Mouse (Mus musculus) frontal cortex, postnatal 10 days (tissue): ENCODE results near the gene Zscan22.
A peak's percentile ranks its signal among the peaks of the same experiment; 100 is the strongest.
"Not testable (repeated sequence)": the region's sequence is repeated elsewhere in the genome, so short reads cannot be mapped to it uniquely, and the experiment has no call there.

Source experiments
- DNase-seq, 2 experiments: peaks; one replicate each; pipeline ENCODE4 v3.0.0; 2022; ENCODE audit warnings: low spot score in 2 of 2, mixed read lengths in 1 of 2

Zscan22 gene

DNA sequence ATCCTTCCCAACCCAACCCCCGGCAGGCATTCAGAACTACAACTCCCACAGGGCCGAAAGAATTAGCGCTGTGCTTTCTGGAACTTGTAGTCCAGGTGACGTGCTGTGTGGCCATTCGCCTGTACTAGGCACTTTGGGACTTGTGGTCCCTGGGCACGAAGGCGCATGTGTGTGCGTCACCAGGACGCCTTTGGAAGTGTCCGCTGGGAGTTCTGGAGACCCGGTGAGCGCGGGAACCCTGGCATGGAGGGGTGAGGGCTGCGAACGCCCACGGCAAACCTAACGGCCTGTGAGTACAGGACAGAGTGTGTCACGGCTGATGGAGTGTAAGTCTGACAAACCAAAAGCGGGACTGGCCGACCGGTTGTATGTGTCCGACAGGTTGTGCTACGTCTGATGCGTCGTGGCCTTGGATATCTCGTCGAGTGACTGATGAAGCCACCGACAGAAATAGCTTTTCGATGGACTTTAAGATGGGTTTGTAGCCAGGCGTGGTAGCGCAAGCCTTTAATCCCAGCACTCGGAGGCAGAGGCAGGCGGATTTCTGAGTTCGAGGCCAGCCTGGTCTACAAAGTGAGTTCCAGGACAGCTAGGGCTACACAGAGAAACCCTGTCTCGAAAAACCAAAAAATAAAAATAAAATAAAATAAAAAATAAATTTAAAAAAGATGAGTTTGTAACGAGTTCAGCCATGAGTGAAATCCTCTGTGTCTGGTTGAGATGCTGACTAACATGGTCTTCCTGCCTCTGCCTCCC, at the start of gene Zscan22:
Gene Zscan22, plus strand, starts transcription at position 161 of the 756 bp plus-strand sequence.
- peak; percentile 93 to 94 for DNase-seq

DNA sequence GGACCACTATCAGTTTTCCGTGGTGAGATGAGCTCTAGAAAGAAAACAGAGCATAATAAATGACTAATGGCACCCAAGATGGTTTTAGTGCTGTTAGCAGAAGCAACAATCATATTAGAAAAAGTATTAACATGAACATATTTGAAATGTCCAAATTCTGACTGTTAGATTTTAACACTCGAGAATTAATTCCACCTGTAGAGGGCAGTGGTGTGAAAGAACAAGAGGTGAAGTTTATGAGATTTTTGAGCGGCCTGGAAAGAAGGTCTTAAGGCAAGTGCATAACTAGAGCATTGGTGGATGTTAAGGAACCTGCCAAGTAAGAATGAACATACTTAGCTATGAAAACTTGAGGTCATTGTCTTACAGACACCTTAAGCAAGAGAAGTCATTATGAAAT, 23.3 kb upstream of the Zscan22 start:
- no peak for DNase-seq

DNA sequence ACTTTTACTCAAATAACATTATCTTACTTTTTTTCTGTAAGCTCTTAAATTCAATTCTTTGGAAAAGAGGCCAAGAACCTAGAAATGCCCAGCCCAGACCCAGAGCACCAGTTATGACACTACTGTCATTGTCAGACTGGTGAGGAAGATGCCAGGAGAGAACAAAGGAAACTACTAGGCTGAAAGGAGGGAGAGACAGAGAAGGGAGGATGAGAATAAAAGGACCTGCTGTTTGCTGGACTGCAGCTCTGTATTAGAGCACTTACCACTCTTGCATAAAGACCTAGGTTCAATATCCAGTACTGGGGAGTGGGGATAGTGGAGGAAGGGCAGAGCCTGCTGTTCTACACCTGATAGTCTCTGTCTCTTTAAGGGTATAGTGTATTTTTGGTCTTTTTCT, 17.6 kb upstream of the Zscan22 start:
- DNase-seq, result no peak

DNA sequence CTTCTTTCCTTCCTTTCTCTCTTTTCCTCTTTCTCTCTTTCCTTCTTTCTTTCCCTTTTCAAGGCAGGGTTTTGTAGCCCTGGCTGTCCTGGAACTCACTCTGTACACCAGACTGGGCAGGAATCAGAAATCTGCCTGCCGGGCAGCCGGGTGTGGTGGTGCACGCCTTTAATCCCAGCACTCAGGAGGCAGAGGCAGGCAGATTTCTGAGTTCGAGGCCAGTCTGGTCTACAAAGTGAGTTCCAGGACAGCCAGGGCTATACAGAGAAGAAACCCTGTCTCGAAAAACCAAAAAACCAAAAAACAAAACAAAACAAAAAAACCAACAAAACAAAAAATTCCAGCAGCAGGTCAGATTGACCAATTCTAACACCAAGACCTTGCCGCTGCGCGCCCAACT, 17.1 kb upstream of the Zscan22 start:
- DNase-seq, result not testable (repeated sequence)

DNA sequence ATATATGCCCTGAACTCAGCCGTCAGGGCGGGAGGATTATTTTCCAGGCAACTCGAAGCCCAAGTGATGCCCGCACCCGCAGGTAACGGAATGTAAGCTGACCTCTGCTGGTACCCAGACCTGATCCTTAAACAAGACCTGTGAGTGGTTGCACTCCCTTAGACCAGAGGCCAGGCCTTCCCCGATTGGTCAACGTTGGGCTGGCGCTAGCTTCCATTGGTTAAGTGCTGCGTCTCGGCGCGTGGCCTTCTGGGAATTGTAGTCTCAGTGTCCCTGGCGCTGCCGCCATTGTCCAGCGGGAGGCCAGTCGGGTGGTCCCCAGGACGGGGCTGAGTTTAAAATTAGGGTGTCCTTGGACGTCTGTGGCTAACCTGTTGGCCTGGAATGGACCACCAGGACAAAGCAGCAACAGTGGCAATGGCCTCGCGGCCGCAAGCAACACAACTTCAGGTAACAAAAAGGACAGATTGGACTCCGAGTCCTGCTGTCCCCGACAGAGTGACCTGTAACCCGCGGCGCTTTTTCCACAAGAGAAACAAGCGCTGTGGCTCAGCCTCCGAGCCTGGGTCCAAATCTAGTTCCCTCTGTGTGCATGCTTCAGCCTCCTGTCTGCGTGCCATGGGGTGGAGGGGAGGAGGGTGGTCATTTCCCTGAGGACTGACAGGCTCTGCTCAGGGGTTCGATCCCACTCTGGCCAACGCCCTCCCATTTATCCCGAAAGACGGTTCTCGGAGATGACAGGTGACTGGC, 16.5 kb upstream of the Zscan22 start, which contains the start of gene Zfp128:
Gene Zfp128, plus strand, starts transcription at position 267 of the 750 bp plus-strand sequence.
- DNase-seq, result peak; percentile 93 to 95

DNA sequence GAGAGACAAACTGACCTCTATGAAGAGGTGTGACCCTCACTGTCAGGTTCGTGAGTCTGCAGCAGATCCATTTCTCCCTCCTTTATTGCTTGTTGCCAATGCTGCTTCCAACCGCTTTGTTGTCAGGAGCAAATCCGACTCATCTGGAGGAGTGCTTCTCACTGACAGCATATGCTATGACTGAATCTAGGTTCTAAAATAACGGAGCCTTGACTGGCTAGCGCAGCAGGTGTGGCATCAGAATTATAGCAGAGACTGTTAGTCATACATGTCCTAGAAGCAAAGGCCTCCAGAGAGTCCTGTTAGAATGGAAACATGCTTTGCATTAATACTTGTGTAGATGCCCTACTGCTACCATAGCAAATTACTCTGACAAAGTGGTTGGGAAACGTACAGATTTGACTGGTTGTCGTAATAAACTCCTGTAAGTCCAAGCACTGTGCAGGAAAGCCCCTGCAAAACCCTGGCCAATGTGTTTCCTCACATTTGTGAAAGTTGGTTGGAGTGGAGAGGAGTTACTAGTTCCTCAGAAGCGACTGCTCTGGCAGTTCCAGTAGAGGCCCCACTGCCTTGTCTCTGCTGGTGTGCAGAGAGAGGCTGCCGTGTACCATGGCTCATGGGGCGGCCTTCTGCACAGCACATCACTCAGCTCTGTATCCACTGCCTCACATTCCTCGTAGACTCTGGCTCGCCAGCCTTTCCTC, 10.9 kb upstream of the Zscan22 start:
- no peak for DNase-seq

DNA sequence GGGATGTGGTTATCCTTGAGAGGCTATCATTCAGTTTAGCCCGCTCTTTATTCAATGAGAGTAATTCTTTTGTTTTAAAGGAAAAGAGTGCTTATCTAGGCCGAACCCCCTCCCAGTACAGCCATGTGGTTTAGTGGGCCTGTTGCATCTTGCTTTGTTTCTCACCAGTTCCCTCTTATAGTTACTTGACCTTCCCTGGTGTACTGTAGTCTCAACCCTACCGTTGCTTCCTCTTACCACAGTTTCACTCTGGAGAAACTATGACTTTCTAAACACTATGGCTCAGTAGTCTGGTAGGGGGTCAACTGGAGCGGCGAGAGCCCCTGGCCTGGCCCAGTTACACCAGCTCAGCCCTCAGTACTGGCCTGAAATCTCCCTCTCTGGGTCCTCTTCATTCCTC, 10.0 kb upstream of the Zscan22 start:
- DNase-seq, result no peak

DNA sequence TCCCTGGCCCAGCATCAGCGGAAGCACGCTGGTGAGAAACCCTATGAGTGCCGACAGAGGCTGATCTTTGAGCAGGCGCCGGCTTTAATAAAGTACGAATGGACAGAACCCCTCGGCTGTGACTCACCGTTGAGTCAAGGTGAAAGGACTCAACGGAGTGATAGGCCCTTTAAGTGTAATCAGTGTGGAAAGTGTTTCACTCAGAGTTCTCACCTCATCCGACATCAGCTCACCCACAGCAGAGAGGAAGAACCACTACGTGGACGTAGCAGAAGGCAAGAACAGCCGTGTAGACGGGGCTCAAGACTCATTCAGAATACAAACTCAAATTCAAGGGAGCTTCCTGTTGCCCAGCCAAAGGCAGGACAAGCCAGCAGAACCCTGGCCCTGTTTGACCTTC, 6.7 kb upstream of the Zscan22 start:
- DNase-seq, result no peak

DNA sequence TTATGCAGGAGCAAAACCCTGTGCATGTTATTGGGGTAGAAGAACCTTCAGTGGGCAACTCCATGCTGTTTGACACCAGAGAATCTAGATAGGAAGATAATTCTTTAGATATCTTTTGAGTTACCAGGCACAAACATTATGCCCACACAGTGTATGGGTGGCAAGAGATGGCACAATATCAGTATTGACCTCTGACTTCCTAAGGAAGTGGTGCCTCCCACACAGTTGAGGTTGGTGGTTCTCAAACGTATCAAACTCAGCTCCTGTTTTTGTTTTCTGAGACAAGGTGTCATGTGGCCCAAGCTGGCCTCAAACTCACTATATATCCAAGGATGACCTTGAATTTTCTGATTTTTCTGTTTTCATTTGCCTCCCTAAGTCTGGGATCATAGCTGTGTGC, 6.3 kb upstream of the Zscan22 start:
- DNase-seq, result no peak

DNA sequence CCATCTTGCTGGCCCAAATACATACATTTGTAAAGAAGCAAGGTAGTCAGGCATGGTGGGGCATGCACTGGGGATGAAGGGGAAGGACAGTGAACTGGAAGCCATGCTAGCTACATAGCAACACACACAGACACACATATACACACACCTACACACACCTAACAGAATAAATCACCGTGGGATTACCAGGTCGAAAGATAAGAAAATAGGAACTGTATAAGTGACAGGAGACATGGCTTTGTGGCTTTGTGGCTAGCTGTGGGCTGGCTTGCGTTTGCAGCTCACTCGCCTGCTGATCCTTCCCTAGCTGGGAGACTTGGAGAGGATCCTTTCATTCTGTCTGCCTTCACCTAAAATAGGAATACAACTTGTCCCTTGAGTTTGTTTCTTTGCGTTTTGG, 3.9 kb downstream of the Zscan22 start:
- DNase-seq, result no peak

DNA sequence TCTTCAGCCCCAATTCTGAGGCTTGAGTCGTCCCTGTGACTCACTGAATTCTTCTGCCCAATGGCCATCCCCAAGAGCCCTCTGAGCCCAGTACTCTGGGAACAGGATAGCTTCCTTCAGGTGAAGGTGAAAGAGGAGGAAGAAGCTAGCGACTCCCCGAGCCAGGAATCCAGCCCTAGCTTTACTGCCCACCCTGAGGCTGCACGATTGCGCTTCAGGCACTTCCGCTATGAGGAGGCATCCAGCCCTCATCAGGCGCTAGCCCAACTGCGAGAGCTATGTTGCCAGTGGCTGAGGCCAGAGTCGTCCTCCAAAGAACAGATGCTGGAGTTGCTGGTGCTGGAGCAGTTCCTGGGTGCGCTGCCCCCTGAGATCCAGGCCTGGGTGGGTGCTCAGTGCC, 6.0 kb downstream of the Zscan22 start:
- no peak for DNase-seq

DNA sequence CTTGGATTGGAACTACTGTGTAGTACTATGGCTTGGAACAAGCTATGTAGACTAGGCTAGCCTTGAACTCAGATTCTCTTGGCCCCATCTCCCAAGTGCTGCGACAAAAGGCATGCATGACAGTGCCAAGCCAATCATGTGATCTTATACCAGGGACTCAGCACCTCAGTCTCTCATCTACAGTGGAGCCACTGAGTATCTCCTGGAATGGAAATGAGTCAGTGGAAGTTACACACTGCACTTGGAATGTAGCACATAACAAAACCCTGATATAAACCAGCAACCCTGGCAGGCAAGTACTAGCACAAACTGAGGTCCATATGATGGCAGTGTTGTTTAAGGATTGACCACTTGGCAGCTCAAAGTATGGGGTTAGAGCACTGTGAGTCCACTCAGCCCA, 7.5 kb downstream of the Zscan22 start:
- DNase-seq, result no peak

DNA sequence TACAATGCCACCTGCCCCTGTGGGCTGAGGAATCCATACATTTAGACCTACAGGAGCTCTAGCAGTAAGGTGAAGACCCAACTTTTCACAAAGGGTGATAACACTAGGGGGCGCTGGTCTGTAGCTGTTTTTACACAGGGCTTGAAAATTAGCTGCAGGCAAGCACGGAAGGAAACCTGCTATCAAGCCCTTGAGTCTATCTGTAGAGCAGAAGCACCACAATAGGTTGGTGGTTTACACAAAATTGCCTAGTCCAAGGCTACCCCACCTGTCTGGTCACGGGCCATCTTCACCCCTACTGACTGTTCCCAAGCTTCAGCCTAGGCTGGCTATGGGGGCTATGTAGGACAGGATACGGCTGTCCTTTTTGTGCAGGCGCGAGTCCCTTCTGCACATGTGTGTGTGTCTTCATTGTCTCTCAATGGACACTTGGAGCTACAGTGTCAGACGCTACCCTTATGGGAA, 11.9 kb downstream of the Zscan22 start:
- DNase-seq, result peak; percentile 40 to 58

DNA sequence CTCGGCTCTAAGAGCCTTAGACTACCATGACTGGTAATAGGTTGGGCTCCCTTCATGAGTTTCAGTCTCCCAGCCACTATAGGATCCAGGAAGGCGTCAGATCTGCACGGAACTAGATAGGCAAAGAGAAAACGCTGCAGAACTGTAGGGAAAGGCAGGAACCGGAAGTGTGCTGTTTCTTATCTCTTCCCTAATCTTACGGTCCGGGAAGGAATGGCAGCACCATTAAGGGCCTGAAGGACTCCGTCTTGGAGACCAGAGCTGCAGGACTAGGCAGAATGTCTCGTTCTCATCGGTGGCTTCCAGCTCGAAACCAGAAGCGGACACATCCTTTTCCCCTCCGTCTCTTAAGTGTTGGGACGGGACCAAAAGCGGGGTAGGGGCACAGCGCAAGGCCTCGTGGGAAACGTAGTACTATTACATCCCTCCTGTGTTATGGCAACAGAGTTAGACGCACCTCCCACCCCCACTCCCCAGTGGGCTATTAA, 12.6 kb downstream of the Zscan22 start:
- DNase-seq, result peak; percentile 37 to 67

DNA sequence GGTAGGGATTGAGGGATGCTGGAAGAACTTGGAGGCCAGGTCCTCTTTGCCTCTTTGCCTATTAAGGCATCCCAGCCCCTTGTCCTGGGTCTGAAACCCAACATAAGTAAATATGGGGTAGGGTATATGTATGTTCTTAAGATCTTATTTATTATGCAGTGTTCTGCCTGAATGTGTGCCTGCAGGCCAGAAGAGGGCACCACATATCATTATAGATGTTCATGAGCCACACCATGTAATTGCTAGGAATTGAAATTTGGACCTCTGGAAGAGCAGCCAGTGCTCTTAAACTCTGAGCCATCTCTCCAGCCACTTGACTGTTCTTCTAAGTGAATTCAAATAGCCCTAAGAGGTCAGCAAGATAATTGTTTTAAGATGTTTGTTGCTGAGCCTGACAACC, 15.9 kb downstream of the Zscan22 start:
- no peak for DNase-seq

DNA sequence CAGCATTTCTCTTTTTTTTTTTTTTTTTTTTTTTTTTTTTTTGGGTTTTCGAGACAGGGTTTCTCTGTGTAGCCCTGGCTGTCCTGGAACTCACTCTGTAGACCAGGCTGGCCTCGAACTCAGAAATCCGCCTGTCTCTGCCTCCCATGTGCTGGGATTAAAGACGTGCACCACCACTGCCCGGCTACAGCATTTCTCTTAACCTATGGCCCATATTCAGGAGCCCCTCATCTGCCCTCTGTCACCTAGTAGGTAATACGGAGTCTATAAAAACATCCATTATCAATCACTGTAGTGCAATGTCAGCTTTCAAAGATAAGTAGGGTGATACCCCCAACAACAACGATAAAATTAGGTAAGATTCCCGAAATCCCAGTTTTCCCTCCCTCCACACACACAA, 22.9 kb downstream of the Zscan22 start:
- not testable (repeated sequence) for DNase-seq

DNA sequence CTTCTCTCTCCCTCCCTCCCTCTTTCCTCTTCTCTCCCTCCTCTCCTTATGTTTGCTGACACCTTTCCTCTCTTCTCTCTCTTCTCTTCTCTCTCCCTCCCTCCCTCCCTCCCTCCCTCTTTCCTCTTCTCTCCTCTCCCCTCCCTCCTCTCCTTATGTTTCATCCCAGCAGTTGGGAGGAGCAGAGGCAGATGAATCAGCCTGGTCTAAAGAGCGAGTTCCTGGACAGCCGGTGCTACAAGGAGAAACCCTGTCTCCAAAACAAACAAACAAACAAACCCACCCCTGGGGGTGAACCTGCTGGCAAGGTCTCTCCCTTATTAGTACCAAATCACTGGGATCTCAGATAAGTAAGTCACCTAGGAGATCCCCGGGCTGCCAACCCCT, 23.7 kb downstream of the Zscan22 start:
- DNase-seq, result no peak

DNA sequence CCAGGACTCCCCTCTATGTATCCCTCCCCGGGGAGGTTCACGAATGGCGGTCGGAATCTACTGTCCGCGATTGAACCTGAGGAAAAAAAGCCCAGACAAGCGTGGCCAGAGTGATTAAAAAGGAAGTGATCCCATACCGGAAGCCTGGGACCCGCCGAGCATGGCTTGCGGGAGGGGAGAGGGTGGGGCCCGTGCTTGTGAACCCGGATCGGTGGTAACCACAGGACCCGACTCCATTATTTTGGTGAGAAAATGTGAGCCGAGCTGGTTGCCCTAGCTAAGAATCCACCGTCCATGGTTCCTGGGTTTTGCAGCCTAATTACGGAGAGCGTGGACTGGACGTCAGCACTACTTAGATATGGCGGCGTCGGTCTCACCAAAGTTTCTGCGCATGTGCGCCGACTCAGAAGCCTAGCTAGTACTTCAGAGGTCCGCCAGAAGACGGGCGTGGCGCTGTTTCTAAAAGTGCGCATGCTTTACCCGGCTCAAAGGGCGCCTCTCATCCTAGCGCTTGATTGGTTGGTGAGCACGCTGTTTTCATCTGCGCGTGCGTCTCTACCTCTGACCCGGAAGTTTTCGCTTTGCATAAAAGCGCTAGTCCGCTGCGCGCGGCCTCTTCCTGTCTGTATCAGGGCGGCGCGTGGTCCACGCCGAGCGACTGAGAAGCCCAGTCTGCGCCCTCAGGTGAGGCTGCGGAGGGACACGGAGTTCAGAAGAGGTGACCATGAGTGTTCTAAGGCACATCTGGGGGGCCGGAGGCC, 24.3 kb downstream of the Zscan22 start, which contains the start of gene Rps5:
Gene Rps5, plus strand, starts transcription at position 586 of the 761 bp plus-strand sequence.
- peak; percentile 97 to 98 for DNase-seq

DNA sequence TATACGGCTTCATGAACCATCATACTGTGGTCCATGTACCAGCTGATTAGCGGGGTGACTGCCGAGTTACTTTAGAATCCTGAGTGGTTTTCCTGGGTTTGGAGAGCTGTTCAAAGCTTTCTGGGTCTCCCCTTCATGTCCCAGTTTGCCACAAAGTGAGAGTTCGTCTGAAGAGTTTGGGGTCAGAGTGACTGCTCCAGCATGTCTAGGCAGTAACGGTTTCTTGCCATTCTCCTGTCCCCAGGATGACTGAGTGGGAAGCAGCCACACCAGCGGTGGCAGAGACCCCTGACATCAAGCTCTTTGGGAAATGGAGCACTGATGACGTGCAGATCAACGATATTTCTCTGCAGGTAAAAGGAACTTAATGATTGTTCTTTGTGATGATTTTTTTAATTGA, 25.1 kb downstream of the Zscan22 start:
- no peak for DNase-seq

DNA sequence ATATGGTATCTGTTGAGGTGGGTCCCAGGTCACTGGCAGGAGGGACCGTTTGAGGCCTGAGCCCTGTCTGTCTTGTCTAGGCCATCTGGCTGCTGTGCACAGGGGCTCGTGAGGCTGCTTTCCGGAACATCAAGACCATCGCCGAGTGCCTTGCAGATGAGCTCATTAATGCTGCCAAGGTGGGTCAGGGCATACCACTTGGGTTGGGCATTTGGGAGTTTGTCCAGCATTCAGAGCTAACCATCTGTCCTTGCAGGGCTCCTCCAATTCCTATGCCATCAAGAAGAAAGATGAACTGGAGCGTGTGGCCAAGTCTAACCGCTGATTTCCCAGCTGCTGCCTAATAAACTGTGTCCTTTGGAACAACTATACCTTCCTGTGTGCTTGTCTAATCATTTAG, 28.7 kb downstream of the Zscan22 start:
- DNase-seq, result no peak

DNA sequence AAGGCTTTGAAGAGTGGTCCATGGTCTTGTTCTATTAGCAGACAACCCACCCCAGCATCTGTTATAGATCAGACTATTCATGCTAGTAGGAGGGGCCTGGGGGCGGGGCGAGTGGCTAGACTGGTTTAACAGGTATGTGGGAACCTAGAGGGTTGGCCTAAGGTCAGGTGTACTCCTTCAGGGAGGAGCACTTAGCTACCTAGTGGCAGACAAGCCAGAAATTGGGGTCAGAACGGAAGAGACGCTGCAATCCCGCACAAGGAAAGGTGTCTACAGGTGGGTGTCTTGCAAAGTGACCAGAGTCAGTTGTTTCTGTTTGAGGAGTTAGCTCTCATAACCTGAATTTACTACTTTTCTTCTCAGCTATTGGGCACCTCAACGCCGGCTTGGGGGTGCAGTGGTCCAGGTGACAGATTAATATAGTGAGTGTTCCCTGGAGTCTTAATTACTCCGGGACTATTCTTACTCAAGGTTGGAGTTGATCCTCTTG, 29.6 kb downstream of the Zscan22 start, which contains the start of gene Rnf225:
Gene Rnf225, plus strand, starts transcription at position 226 of the 490 bp plus-strand sequence.
- no peak for DNase-seq
